In genomic region chr15:62395377-62395776, GRCm38 (mm10) we compare ENCODE assay signal across 15 mouse cellular contexts.
"Had no signal": no experiment of that assay in that cellular context is flagged by ENCODE, and none has a peak within 500 bp of the region (broad histone marks: within the 10 kb centered on the region; RNA-seq: fewer than 3 reads in every experiment).

No protein-coding gene starts in this region.

- DNase-seq: lung, adult 18-20 months; lung, embryonic 14.5 days; lung, postnatal 10 days; lung, postnatal 4 days; midbrain, embryonic 14.5 days; right cerebral cortex, postnatal 14 days; thymus, adult 18-20 months; thymus, postnatal 14 days; thymus, postnatal 36 days had no signal

- ATAC-seq: midbrain, embryonic 16.5 days had no signal

- H3K36me3 ChIP-seq: midbrain, embryonic 10.5 days; midbrain, embryonic 12.5 days; neural tube, embryonic 13.5 days; neural tube, embryonic 15.5 days had no signal

- H3K9ac ChIP-seq: lung, embryonic 14.5 days; midbrain, embryonic 12.5 days; neural tube, embryonic 13.5 days; neural tube, embryonic 15.5 days had no signal

- H3K4me1 ChIP-seq: midbrain, embryonic 10.5 days; midbrain, embryonic 12.5 days; neural tube, embryonic 13.5 days; neural tube, embryonic 15.5 days had no signal

- H3K27ac ChIP-seq: midbrain, embryonic 10.5 days; midbrain, embryonic 12.5 days; neural tube, embryonic 13.5 days; neural tube, embryonic 15.5 days had no signal

- H3K4me3 ChIP-seq: midbrain, embryonic 10.5 days; midbrain, embryonic 12.5 days; myocyte; neural tube, embryonic 13.5 days; neural tube, embryonic 15.5 days had no signal

- H3K27me3 ChIP-seq: midbrain, embryonic 12.5 days; neural tube, embryonic 13.5 days; neural tube, embryonic 15.5 days had no signal

- H3K4me2 ChIP-seq: lung, embryonic 14.5 days; midbrain, embryonic 12.5 days; neural tube, embryonic 13.5 days; neural tube, embryonic 15.5 days had no signal

- H3K9me3 ChIP-seq: midbrain, embryonic 10.5 days; midbrain, embryonic 12.5 days; neural tube, embryonic 13.5 days; neural tube, embryonic 15.5 days had no signal
